Mouse (Mus musculus): ENCODE measurements around the gene 2410004B18Rik.

2410004B18Rik gene

GRCm38 (mm10) chr3:145929525-145930400 lies 8.1 kb upstream of the 2410004B18Rik start:
- DNase-seq (ENCODE audit: extremely low spot score): no peak

- no peak for DNase-seq (ENCODE audit: extremely low spot score)
Measured at GRCm38 (mm10) chr3:145933845-145934244, 4.0 kb upstream of the 2410004B18Rik start.

- DNase-seq (ENCODE audit: extremely low spot score): no peak
Measured at GRCm38 (mm10) chr3:145938405-145939349, 863 bp downstream of the 2410004B18Rik start.

GRCm38 (mm10) chr3:145939402-145939801 lies 1.6 kb downstream of the 2410004B18Rik start:
- no peak for DNase-seq (ENCODE audit: extremely low spot score)

GRCm38 (mm10) chr3:145939971-145940370 lies 2.2 kb downstream of the 2410004B18Rik start:
- DNase-seq (ENCODE audit: extremely low spot score): no peak

- DNase-seq (ENCODE audit: extremely low spot score): peak; percentile 71
Measured at GRCm38 (mm10) chr3:145941971-145942370, 4.2 kb downstream of the 2410004B18Rik start.

GRCm38 (mm10) chr3:145944348-145944747 lies 6.5 kb downstream of the 2410004B18Rik start:
- no peak for DNase-seq (ENCODE audit: extremely low spot score)

GRCm38 (mm10) chr3:145945904-145946303 lies 8.1 kb downstream of the 2410004B18Rik start:
- DNase-seq (ENCODE audit: extremely low spot score): no peak

GRCm38 (mm10) chr3:145946654-145947053 lies 8.8 kb downstream of the 2410004B18Rik start:
- no peak for DNase-seq (ENCODE audit: extremely low spot score)

GRCm38 (mm10) chr3:145947539-145948204 lies 9.9 kb downstream of the 2410004B18Rik start:
- DNase-seq (ENCODE audit: extremely low spot score): no peak

- DNase-seq (ENCODE audit: extremely low spot score): peak; percentile 63
Measured at GRCm38 (mm10) chr3:145950034-145950814, 12.4 kb downstream of the 2410004B18Rik start.

GRCm38 (mm10) chr3:145950815-145951130 lies 13.0 kb downstream of the 2410004B18Rik start:
- no peak for DNase-seq (ENCODE audit: extremely low spot score)

GRCm38 (mm10) chr3:145951287-145952165 lies 13.7 kb downstream of the 2410004B18Rik start:
- no peak for DNase-seq (ENCODE audit: extremely low spot score)

GRCm38 (mm10) chr3:145952945-145953344 lies 15.1 kb downstream of the 2410004B18Rik start:
- DNase-seq (ENCODE audit: extremely low spot score): no peak

- no peak for DNase-seq (ENCODE audit: extremely low spot score)
Measured at GRCm38 (mm10) chr3:145953411-145953810, 15.6 kb downstream of the 2410004B18Rik start.

GRCm38 (mm10) chr3:145959824-145960223 lies 22.0 kb downstream of the 2410004B18Rik start:
- no peak for DNase-seq (ENCODE audit: extremely low spot score)

GRCm38 (mm10) chr3:145962411-145962810 lies 24.6 kb downstream of the 2410004B18Rik start:
- no peak for DNase-seq (ENCODE audit: extremely low spot score)

- DNase-seq (ENCODE audit: extremely low spot score): peak; percentile 41
Measured at GRCm38 (mm10) chr3:145963101-145964017, 25.5 kb downstream of the 2410004B18Rik start.

GRCm38 (mm10) chr3:145964018-145964387 lies 26.2 kb downstream of the 2410004B18Rik start:
- peak; percentile 41 for DNase-seq (ENCODE audit: extremely low spot score)
